Mouse (Mus musculus): ENCODE measurements at regions not wholly inside any gene's neighbourhood (a gene's known extent, or its start where the extent isn't known, plus 50 kb on each side); places are given as distances from the start of the nearest gene placed in this dataset.

GRCm38 (mm10) chr8:116353911-116354310 lies 150.9 kb upstream of the Dynlrb2 start:
- TF ChIP-seq CTCF (IDR thresholded peaks at IDR 0.05; ENCODE audit: low read depth) (no peak), EP300 (IDR thresholded peaks at IDR 0.05; ENCODE audit: low read depth) (no peak)

All from liver, embryonic 14.5 days (tissue).